Mouse (Mus musculus): ENCODE data around the gene Nxpe4. TPM values are rescaled to one million over a fixed set of nuclear protein-coding genes. Genes with fewer than 3 reads are reported as not detected.

Nxpe4 gene
- total and polyA plus RNA-seq, 3 experiments, result 2.0 to 9.6 (median 4.8) TPM

DNA sequence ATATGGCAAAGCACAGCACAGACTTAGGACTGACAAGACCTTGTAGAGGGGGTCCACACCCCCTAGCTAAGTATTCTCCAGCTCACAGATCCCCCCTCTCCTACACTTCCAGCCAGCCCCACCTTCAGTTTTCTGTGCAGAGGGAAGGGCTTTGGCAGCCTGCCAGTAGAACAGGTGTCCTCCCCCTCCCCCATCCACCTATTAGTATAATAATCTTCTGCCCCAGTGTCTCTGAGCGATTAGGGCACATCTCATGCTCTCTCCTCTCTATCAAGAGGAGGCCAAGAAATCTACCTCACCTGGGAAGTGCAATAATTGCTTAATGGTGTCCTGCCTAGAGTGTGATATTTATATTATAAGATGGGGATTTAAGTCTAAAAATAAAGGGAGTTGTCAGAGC lies 83.7 kb downstream of the Nxpe4 start:
- dilution Hi-C loops (cut with MboI; ENCODE audit: extremely low pct_ligation_motif_present, extremely low pct_unique_long_range_greater_than_20kb, low sequenced_read_pairs), result no loop called here
- Histone ChIP-seq H3K27ac (ENCODE audit: insufficient read depth, low read depth) (no peak overlapping the region), H3K36me3 (replicated peaks in 1 of 2; ENCODE audit: control insufficient read depth in 1 of 2, insufficient read depth in 1 of 2, low read length in 1 of 2) (no peaks in the 10 kb centered on the region), H3K9ac (ENCODE audit: insufficient read depth, low read depth) (no peak overlapping the region), H3K4me3 (replicated peaks in 1 of 3; ENCODE audit: low read depth in 2 of 3, low read length in 2 of 3, poor library complexity in 1 of 3) (no peak overlapping the region), H3K4me1 (ENCODE audit: control insufficient read depth in 1 of 2, insufficient read depth in 2 of 2) (no peaks in the 10 kb centered on the region), H3K79me2 (replicated peaks; ENCODE audit: control insufficient read depth, extremely low read depth, insufficient read depth, poor library complexity, severe bottlenecking) (no peaks in the 10 kb centered on the region), H3K4me2 (ENCODE audit: insufficient read depth, low read depth, poor library complexity, severe bottlenecking) (no peak overlapping the region), H3K9me3 (replicated peaks; ENCODE audit: low read length) (no peaks in the 10 kb centered on the region), H3K27me3 (replicated peaks) (no peaks in the 10 kb centered on the region)
- in situ Hi-C loops (cut with MboI; ENCODE audit: low pct_ligation_motif_present, low pct_unique_long_range_greater_than_20kb, low sequenced_read_pairs), result no loop called here
- TF ChIP-seq JUND (conservative IDR thresholded peaks at IDR 0.05; ENCODE audit: low read depth, low read length) (no peak), ZC3H11A (IDR thresholded peaks at IDR 0.05; ENCODE audit: low read depth, low read length) (no peak), ZMIZ1 (IDR thresholded peaks at IDR 0.05; ENCODE audit: low read depth, low read length) (no peak), ETS1 (conservative IDR thresholded peaks at IDR 0.05; ENCODE audit: low read depth, low read length) (no peak), USF2 (conservative IDR thresholded peaks at IDR 0.05; ENCODE audit: low read depth, low read length) (no peak), HCFC1 (IDR thresholded peaks at IDR 0.05; ENCODE audit: low read depth, low read length) (no peak), ZNF384 (IDR thresholded peaks at IDR 0.05; ENCODE audit: low read depth, low read length) (no peak), USF1 (IDR thresholded peaks at IDR 0.05; ENCODE audit: low read depth, low read length) (no peak)
- no peak for DNase-seq (ENCODE audit: extremely low read depth)

DNA sequence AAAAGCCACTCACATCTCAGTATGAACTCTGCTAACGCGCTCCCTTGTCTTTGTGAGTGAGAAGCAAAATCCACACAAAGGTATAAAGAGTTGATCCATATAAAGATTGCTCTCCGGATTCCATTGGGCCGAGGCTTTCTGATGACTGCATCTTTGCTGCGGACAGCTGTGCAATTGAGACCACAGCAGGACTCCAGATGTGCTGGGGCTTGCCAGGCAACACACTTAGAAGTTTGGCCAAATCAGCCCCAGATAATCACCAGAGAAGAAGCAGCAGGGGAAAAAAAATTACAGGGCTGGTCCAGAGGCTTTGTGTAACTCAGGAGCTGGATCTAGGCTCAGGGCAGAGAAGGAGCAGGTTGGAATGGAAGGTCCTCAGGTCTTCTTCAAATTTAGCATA lies 85.5 kb downstream of the Nxpe4 start:
- H3K4me1 ChIP-seq (ENCODE audit: control insufficient read depth in 1 of 2, insufficient read depth in 2 of 2), result no peaks in the 10 kb centered on the region
- no peak for DNase-seq (ENCODE audit: extremely low read depth)
- in situ Hi-C loops (cut with MboI; ENCODE audit: low pct_ligation_motif_present, low pct_unique_long_range_greater_than_20kb, low sequenced_read_pairs), result no loop called here
- no peak overlapping the region for H3K27ac ChIP-seq (ENCODE audit: insufficient read depth, low read depth)
- H3K36me3 ChIP-seq (replicated peaks in 1 of 2; ENCODE audit: control insufficient read depth in 1 of 2, insufficient read depth in 1 of 2, low read length in 1 of 2), result no peaks in the 10 kb centered on the region
- H3K79me2 ChIP-seq (replicated peaks; ENCODE audit: control insufficient read depth, extremely low read depth, insufficient read depth, poor library complexity, severe bottlenecking), result no peaks in the 10 kb centered on the region
- no peak overlapping the region for H3K9ac ChIP-seq (ENCODE audit: insufficient read depth, low read depth)
- no peaks in the 10 kb centered on the region for H3K9me3 ChIP-seq (replicated peaks; ENCODE audit: low read length)
- H3K27me3 ChIP-seq (replicated peaks), result no peaks in the 10 kb centered on the region
- dilution Hi-C loops (cut with MboI; ENCODE audit: extremely low pct_ligation_motif_present, extremely low pct_unique_long_range_greater_than_20kb, low sequenced_read_pairs), result no loop called here
- H3K4me3 ChIP-seq (replicated peaks in 1 of 3; ENCODE audit: low read depth in 2 of 3, low read length in 2 of 3, poor library complexity in 1 of 3), result no peak overlapping the region
- no peak overlapping the region for H3K4me2 ChIP-seq (ENCODE audit: insufficient read depth, low read depth, poor library complexity, severe bottlenecking)
- TF ChIP-seq USF1 (IDR thresholded peaks at IDR 0.05; ENCODE audit: low read depth, low read length) (no peak), EP300 (IDR thresholded peaks at IDR 0.05; ENCODE audit: low read length) (no peak), MAX (IDR thresholded peaks at IDR 0.05; ENCODE audit: low read length) (no peak), RCOR1 (conservative IDR thresholded peaks at IDR 0.05; ENCODE audit: low read depth, low read length) (no peak), TBP (conservative IDR thresholded peaks at IDR 0.05; ENCODE audit: low read depth, low read length) (no peak), BHLHE40 (IDR thresholded peaks at IDR 0.05; ENCODE audit: low read depth, low read length) (no peak)

DNA sequence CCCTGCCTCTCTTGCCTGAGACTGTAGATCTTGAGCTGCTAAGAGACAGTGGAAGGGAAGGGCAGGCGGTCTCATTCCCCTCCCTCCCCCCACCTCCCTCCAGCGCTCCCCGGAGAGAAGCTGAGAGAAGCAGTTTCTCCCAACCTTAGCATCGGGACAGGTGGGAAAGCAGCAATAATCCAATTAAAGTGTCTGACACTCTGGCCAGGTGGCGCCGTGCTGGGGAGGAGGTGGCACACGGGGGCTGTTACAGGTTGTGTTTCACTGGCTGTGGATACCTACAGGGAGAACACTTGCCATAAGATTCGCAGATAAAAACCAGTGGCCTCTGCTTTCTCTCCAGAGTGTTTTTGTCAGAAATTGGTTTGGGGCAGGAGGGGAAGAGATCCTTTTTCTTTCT lies 90.4 kb downstream of the Nxpe4 start:
- H3K27ac ChIP-seq (ENCODE audit: insufficient read depth, low read depth), result no peak overlapping the region
- no peaks in the 10 kb centered on the region for H3K4me1 ChIP-seq (ENCODE audit: control insufficient read depth in 1 of 2, insufficient read depth in 2 of 2)
- H3K27me3 ChIP-seq (replicated peaks), result no peaks in the 10 kb centered on the region
- no peak overlapping the region for H3K9ac ChIP-seq (ENCODE audit: insufficient read depth, low read depth)
- TF ChIP-seq E2F4 (IDR thresholded peaks at IDR 0.05; ENCODE audit: insufficient replicate concordance, low read depth, low read length) (no peak), RAD21 (IDR thresholded peaks at IDR 0.05; ENCODE audit: low read depth, low read length) (no peak), ELF1 (IDR thresholded peaks at IDR 0.05; ENCODE audit: low read depth, low read length) (no peak), POLR2AphosphoS2 (IDR thresholded peaks at IDR 0.05; ENCODE audit: low read depth, low read length) (no peak), SMC3 (IDR thresholded peaks at IDR 0.05; ENCODE audit: low read depth, low read length) (no peak), MAX (IDR thresholded peaks at IDR 0.05; ENCODE audit: low read length) (no peak), CHD1 (IDR thresholded peaks at IDR 0.05; ENCODE audit: low read depth, low read length) (no peak), MAFK (IDR thresholded peaks at IDR 0.05; ENCODE audit: insufficient replicate concordance, low read length) (no peak), SIN3A (IDR thresholded peaks at IDR 0.05; ENCODE audit: low read length) (no peak), IRF4 (IDR thresholded peaks at IDR 0.05; ENCODE audit: low read depth, low read length) (no peak), GABPA (IDR thresholded peaks at IDR 0.05; ENCODE audit: insufficient replicate concordance, low read depth, low read length) (no peak), MAZ (IDR thresholded peaks at IDR 0.05; ENCODE audit: low read depth, low read length) (no peak), MXI1 (IDR thresholded peaks at IDR 0.05; ENCODE audit: low read depth, low read length) (no peak), EP300 (IDR thresholded peaks at IDR 0.05; ENCODE audit: low read length) (no peak), UBTF (IDR thresholded peaks at IDR 0.05; ENCODE audit: low read depth, low read length) (no peak), ZC3H11A (IDR thresholded peaks at IDR 0.05; ENCODE audit: low read depth, low read length) (no peak), USF2 (conservative IDR thresholded peaks at IDR 0.05; ENCODE audit: low read depth, low read length) (no peak), POLR2A (IDR thresholded peaks at IDR 0.05; ENCODE audit: low read depth, low read length) (no peak), USF1 (IDR thresholded peaks at IDR 0.05; ENCODE audit: low read depth, low read length) (no peak)
- H3K79me2 ChIP-seq (replicated peaks; ENCODE audit: control insufficient read depth, extremely low read depth, insufficient read depth, poor library complexity, severe bottlenecking), result no peaks in the 10 kb centered on the region
- H3K9me3 ChIP-seq (replicated peaks; ENCODE audit: low read length), result no peaks in the 10 kb centered on the region
- no peak for DNase-seq (ENCODE audit: extremely low read depth)
- in situ Hi-C loops (cut with MboI; ENCODE audit: low pct_ligation_motif_present, low pct_unique_long_range_greater_than_20kb, low sequenced_read_pairs), result loop anchor here (10.0 kb wide), 2 partner anchors 363 to 1517 kb away; no protein-coding TSS in a partner anchor
- H3K4me2 ChIP-seq (ENCODE audit: insufficient read depth, low read depth, poor library complexity, severe bottlenecking), result no peak overlapping the region
- H3K4me3 ChIP-seq (replicated peaks in 1 of 3; ENCODE audit: low read depth in 2 of 3, low read length in 2 of 3, poor library complexity in 1 of 3), result no peak overlapping the region
- no peaks in the 10 kb centered on the region for H3K36me3 ChIP-seq (replicated peaks in 1 of 2; ENCODE audit: control insufficient read depth in 1 of 2, insufficient read depth in 1 of 2, low read length in 1 of 2)
- dilution Hi-C loops (cut with MboI; ENCODE audit: extremely low pct_ligation_motif_present, extremely low pct_unique_long_range_greater_than_20kb, low sequenced_read_pairs), result no loop called here

Measured in CH12.LX (cell line).